Mouse (Mus musculus): ENCODE data around the gene Pfkfb3. TPM values are rescaled to one million over a fixed set of nuclear protein-coding genes. Genes with fewer than 3 reads are reported as not detected.
A peak's percentile ranks its signal among the peaks of the same experiment; 100 is the strongest.

Gene Pfkfb3
- polyA plus RNA-seq, 1 experiment from 2014 or later, result 14.8 TPM

DNA sequence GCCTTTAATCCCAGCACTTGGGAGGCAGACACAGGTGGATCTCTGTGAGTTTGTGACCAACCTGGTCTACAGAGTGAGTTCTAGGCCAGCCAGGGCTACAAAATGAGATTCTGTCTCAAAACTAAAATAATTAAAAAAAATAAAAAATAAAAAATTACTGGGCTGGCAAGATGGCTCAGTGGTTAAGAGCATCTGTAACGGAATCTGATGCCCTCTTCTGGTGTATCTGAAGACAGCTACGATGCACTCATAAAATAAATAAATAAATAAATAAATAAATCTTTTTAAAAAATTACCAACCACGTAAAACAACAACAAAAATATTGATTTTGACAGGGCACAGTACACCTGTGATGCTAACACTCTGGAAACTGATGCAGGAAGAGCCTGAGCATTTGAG is 13.0 kb upstream of the Pfkfb3 start:
- Histone ChIP-seq H3K36me3 (no peaks in the 10 kb centered on the region), H3K4me1 (replicated peaks) (no peaks in the 10 kb centered on the region), H3K27ac (no peak overlapping the region), H3K9me3 (no peaks in the 10 kb centered on the region), H3K4me3 (no peak overlapping the region), H3K27me3 (ENCODE audit: insufficient read depth, poor library complexity, severe bottlenecking) (no peaks in the 10 kb centered on the region)
- WGBS, result 84% methylated on average over 3 of the region's 3 CpGs
- no peak for DNase-seq (ENCODE audit: low spot score)

DNA sequence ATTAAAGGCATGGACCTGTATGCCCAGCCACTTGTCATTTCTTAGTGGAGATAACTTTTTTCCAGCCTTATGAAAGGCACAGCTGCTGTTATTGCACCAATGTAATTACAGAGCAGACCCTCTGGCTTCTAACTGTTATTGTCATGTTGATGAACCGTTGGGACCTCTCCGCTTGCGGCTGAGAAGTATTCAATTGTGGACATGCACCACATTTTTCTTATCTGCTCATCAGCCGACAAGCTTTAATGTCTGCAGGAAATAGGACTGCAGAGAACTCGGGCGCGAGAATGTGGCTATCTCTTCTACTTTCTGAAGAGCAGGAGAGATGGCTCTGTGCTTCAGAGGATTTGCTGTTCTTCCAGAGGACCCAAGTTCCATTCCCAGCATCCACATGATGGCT is 12.4 kb upstream of the Pfkfb3 start:
- H3K4me1 ChIP-seq (replicated peaks), result no peaks in the 10 kb centered on the region
- no peaks in the 10 kb centered on the region for H3K36me3 ChIP-seq
- H3K4me3 ChIP-seq, result no peak overlapping the region
- 75% methylated on average over 7 of the region's 7 CpGs for WGBS
- H3K9me3 ChIP-seq, result no peaks in the 10 kb centered on the region
- DNase-seq (ENCODE audit: low spot score), result no peak
- H3K27me3 ChIP-seq (ENCODE audit: insufficient read depth, poor library complexity, severe bottlenecking), result no peaks in the 10 kb centered on the region
- H3K27ac ChIP-seq, result no peak overlapping the region

DNA sequence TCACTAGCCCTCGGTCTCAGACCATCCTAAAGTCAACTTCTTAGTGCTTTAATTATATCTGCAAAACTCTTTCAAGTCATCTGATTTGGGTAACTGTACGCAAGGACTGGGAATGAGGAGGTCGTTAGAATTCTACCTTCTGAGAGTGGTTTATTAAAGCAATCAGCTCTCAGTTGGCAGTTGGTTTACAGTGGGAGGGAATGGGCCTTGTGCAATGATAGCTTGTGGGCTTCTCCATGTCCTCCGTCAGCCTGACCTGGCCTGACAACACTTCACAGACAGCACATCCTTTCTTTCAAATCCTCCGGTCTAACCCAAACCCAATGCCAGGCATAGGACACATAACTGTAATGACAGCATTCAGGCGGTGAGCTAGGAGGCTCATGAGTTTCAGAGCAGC is 10.9 kb upstream of the Pfkfb3 start:
- Histone ChIP-seq H3K9me3 (no peaks in the 10 kb centered on the region), H3K36me3 (no peaks in the 10 kb centered on the region), H3K4me3 (no peak overlapping the region), H3K4me1 (replicated peaks) (no peaks in the 10 kb centered on the region), H3K27ac (no peak overlapping the region), H3K27me3 (ENCODE audit: insufficient read depth, poor library complexity, severe bottlenecking) (no peaks in the 10 kb centered on the region)
- DNase-seq (ENCODE audit: low spot score), result no peak
- WGBS, result 90% methylated on average over 6 of the region's 6 CpGs

DNA sequence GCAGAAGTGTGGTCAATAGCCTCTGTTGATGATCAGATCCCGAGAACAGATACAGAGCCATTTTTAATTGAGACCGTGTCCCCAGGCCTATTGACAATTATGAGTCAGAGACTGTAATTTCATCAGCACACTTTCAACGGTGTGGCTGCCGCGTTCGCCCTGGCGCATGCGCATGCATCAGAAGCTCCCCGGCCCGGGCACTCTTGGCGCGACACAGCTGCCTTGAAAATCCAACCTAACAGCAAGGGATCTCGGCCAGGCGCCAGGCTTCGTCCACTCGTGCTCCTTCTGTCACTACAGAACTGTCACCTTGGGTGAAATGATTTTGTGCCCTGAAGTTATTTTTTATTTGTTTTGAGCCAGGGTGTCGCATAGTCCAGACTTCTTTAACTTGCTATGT is 9.4 kb upstream of the Pfkfb3 start:
- no peak for DNase-seq (ENCODE audit: low spot score)
- Histone ChIP-seq H3K27me3 (ENCODE audit: insufficient read depth, poor library complexity, severe bottlenecking) (no peaks in the 10 kb centered on the region), H3K4me1 (replicated peaks) (no peaks in the 10 kb centered on the region), H3K4me3 (no peak overlapping the region), H3K9me3 (no peaks in the 10 kb centered on the region), H3K36me3 (no peaks in the 10 kb centered on the region), H3K27ac (no peak overlapping the region)
- 92% methylated on average over 17 of the region's 17 CpGs for WGBS

DNA sequence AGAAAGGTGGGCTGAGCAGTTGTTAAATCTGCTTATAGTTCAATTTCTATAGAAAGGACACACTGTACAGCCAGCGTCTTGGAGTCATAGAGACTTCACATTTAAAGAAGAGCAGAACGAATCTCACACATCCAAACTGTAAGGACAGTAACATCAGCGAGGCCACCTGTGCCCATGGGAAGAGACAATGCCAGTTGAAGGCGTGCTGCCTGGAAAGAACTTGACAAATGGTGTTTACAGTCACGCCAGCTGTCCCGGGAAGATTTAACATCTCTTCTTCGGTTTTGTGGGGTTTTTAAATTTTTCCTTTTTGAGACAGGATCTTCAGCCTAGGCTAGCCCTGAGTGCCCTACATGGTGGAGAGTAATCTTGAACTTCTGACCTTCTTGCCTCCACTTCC is 4.8 kb upstream of the Pfkfb3 start:
- H3K36me3 ChIP-seq, result no peaks in the 10 kb centered on the region
- H3K27ac ChIP-seq, result no peak overlapping the region
- H3K27me3 ChIP-seq (ENCODE audit: insufficient read depth, poor library complexity, severe bottlenecking), result peaks cover 27% of the 10 kb centered on the region
- 89% methylated on average over 7 of the region's 7 CpGs for WGBS
- H3K9me3 ChIP-seq, result no peaks in the 10 kb centered on the region
- H3K4me1 ChIP-seq (replicated peaks), result peaks cover 5% of the 10 kb centered on the region
- DNase-seq (ENCODE audit: low spot score), result no peak
- H3K4me3 ChIP-seq, result no peak overlapping the region

DNA sequence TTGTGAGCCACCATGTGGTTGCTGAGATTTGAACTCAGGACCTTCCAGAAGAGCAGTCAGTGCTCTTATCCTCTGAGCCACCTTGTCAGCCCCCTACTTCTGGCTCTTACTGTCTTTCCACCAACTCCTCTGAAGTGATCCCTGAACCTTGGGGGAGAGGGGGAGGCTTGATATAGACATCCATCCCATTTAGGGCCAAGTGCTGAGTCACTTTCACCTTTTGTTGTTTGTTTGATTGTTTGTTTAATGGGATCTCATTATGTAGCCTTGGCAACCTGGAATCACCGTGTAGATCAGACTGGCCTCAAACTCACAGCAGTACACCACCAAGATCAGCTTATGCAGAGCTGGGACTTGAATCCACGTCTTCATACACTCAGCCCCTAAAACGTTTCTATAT is 3.4 kb upstream of the Pfkfb3 start:
- no peaks in the 10 kb centered on the region for H3K9me3 ChIP-seq

DNA sequence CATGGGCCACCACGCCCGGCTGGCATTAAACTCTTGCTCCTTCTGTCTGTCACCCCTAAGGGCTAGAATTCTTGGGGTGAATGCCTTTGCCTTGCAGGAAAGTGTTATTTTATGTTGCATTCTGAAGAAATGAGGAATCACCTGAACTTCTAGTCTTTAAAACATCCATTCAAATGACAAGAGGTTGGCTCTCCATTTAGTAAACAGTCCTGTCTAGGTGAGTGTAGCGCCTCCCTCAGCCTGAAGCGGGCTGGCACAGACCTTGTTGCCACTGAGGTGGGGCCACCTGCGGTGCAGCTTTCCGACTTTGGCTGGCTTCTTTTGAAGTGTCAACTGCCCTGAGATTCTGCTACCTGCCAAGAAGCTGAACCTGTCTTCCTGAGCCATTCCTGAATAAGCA is 1.4 kb upstream of the Pfkfb3 start:
- peaks cover 24% of the 10 kb centered on the region for H3K4me1 ChIP-seq (replicated peaks)
- 56% methylated on average over 6 of the region's 6 CpGs for whole genome bisulfite sequencing
- no peak overlapping the region for H3K27ac ChIP-seq
- no peaks in the 10 kb centered on the region for H3K9me3 ChIP-seq
- no peaks in the 10 kb centered on the region for H3K36me3 ChIP-seq
- peaks cover 48% of the 10 kb centered on the region for H3K27me3 ChIP-seq (ENCODE audit: insufficient read depth, poor library complexity, severe bottlenecking)
- H3K4me3 ChIP-seq, result no peak overlapping the region
- no peak for DNase-seq (ENCODE audit: low spot score)

More for the DNA sequence above, 3.4 kb upstream of the Pfkfb3 start:
- Histone ChIP-seq H3K27ac (no peak overlapping the region), H3K27me3 (ENCODE audit: insufficient read depth, poor library complexity, severe bottlenecking) (peaks cover 41% of the 10 kb centered on the region), H3K36me3 (no peaks in the 10 kb centered on the region), H3K4me1 (replicated peaks) (peaks cover 19% of the 10 kb centered on the region), H3K4me3 (no peak overlapping the region)
- WGBS, result 73% methylated on average over 3 of the region's 3 CpGs
- DNase-seq (ENCODE audit: low spot score), result no peak

DNA sequence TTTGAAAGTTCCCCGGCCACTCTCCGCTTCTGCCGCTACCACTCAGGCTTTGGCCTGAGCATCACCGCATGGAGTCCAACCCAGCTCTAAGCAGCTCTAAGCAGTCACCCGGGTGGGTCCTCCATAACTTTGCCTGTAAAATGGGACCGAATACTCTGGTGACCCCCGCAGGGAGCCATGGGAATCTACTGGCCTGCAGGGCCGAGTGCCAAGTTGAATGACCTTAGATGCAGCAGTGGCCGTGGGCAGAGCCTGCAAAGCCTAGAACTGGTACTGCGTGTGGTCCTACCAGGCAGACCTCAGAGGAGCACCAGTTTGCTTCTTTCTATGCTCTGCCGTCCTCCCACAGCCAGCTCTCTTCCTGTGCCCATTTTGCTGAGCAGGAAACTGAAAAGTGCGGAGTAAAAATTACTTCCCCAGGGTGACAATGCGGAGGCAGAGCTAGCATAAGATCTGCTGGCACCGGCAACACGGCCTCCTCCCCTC is 868 bp downstream of the Pfkfb3 start:
- peak overlapping the region; percentile 78; the same call in 1 of the 2 replicates for H3K27ac ChIP-seq
- WGBS, result 3% methylated on average over 15 of the region's 15 CpGs
- peaks cover 57% of the 10 kb centered on the region for H3K27me3 ChIP-seq (ENCODE audit: insufficient read depth, poor library complexity, severe bottlenecking)

DNA sequence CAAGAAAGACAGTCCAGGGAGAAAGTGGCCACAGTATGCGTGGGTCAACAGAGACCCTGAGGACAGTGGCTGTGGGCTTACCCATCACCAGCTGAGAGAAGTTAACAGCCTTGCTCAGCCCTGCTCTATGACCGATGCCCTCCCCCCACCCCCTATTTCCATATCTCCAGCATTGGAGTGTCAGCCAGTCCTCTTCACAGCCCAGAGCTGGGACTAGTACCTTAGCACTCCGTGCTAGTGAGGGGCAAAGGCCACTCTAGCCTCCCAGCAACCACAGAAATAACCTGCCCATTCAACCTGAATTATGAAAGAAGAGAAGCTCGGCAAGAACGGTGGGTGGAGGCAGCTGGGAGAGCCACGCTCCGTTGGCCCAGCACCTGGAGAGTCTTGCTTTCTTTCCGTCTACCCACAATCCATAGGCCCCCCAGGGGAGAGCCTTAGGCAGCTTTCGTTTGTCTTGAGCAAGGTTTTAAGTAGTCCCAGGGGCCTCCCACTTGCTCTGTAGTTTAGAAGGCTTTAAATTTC is 1.5 kb downstream of the Pfkfb3 start:
- Histone ChIP-seq H3K4me1 (replicated peaks) (peaks cover 24% of the 10 kb centered on the region), H3K27me3 (ENCODE audit: insufficient read depth, poor library complexity, severe bottlenecking) (peaks cover 57% of the 10 kb centered on the region), H3K36me3 (no peaks in the 10 kb centered on the region), H3K9me3 (no peaks in the 10 kb centered on the region), H3K27ac (no peak overlapping the region), H3K4me3 (peak overlapping the region; percentile 26; the same call in 1 of the 2 replicates)
- WGBS, result 6% methylated on average over 9 of the region's 9 CpGs
- DNase-seq (ENCODE audit: low spot score), result peak; percentile 9

More for the DNA sequence above, 868 bp downstream of the Pfkfb3 start:
- peak; percentile 36 for DNase-seq (ENCODE audit: low spot score)
- peaks cover 24% of the 10 kb centered on the region for H3K4me1 ChIP-seq (replicated peaks)
- H3K9me3 ChIP-seq, result no peaks in the 10 kb centered on the region
- no peaks in the 10 kb centered on the region for H3K36me3 ChIP-seq
- peak overlapping the region; percentile 67 for H3K4me3 ChIP-seq

DNA sequence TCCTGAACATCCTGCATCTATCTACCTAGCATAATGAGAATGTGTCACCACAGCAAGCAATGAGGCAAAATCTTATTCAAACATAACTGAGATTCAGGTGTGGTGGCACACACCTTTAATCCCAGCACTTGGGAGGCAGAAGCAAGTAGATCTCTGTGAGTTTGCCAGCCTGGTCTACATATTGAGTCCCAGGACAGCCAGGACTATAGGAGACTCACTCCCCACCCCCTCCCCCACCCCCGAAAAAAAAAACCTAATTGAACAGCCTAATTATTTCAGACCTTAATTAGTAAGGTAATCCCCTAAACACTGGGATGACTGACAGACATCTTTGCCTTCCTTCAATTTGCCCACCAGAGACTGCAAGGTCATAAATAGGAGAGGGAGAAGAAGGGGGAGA is 2.2 kb downstream of the Pfkfb3 start:
- Histone ChIP-seq H3K27ac (no peak overlapping the region), H3K27me3 (ENCODE audit: insufficient read depth, poor library complexity, severe bottlenecking) (peaks cover 57% of the 10 kb centered on the region), H3K36me3 (no peaks in the 10 kb centered on the region), H3K4me1 (replicated peaks) (peaks cover 24% of the 10 kb centered on the region), H3K9me3 (no peaks in the 10 kb centered on the region), H3K4me3 (no peak overlapping the region)
- no peak for DNase-seq (ENCODE audit: low spot score)
- 45% methylated on average over 1 of the region's 1 CpGs for WGBS

DNA sequence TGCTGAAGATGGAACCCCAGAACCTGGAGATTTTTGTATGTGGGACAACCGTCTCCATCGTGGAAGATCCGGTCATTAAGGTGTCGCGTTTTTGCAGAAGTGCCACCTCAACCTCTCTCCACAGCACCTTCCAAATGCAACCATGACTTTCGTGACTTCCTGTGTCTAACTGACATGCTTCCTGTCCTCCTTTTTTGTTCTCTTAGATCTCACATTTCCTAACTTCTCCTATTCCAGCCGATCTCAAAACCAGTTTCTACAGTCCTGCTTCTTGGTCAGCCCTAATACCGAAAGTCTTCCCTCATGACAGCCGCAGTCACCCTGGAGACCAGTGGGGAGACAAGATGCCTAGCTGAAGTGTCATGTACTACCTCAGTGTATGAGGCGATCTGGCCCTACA is 5.4 kb downstream of the Pfkfb3 start:
- 92% methylated on average over 10 of the region's 10 CpGs for WGBS
- Histone ChIP-seq H3K9me3 (no peaks in the 10 kb centered on the region), H3K4me3 (no peak overlapping the region), H3K4me1 (replicated peaks) (peaks cover 18% of the 10 kb centered on the region), H3K36me3 (no peaks in the 10 kb centered on the region), H3K27me3 (ENCODE audit: insufficient read depth, poor library complexity, severe bottlenecking) (peaks cover 29% of the 10 kb centered on the region), H3K27ac (no peak overlapping the region)
- no peak for DNase-seq (ENCODE audit: low spot score)

DNA sequence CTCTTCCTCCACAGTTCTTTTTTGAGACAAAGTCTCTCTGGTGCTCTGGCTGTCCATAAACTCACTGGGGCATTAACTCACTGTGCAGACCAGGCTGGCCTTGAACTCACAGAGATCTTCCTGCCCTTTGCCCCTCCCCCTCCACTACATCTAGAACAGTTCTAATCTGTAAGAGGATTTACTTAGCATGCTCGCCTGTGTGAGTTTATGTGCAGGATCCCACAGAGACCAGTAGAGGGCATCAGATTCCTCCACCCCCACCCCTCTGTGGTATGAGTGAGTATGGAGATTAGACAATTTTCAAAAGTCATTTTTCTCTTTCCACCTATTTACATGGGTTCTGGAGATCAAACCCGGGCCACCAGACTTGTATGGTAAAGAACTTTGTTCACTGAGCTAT is 6.3 kb downstream of the Pfkfb3 start:
- Histone ChIP-seq H3K4me1 (replicated peaks) (peaks cover 9% of the 10 kb centered on the region), H3K27ac (no peak overlapping the region), H3K4me3 (no peak overlapping the region), H3K36me3 (no peaks in the 10 kb centered on the region), H3K9me3 (no peaks in the 10 kb centered on the region), H3K27me3 (ENCODE audit: insufficient read depth, poor library complexity, severe bottlenecking) (peaks cover 20% of the 10 kb centered on the region)
- no peak for DNase-seq (ENCODE audit: low spot score)
- WGBS, result 65% methylated on average over 2 of the region's 2 CpGs

DNA sequence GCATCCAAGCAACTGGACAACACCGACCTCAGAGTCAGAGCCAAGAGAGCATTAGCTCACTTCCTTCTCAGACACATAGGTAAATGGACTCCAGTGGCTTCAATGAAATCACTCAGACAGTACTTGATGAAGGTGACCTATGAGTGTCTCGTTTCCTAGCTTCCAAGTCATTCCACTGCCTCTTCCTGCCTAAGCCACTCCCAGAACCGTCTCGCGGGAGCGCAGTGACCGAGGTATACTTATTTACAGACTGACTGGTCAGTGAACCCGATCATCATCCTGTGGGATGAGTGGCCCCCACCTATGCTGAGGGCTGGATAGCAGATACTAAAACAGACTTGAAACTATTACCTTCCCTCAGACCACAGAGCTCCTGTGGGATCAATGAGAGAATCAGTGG is 7.8 kb downstream of the Pfkfb3 start:
- Histone ChIP-seq H3K27ac (no peak overlapping the region), H3K27me3 (ENCODE audit: insufficient read depth, poor library complexity, severe bottlenecking) (peaks cover 9% of the 10 kb centered on the region; the same call in 1 of the 2 replicates), H3K36me3 (no peaks in the 10 kb centered on the region), H3K4me1 (replicated peaks) (no peaks in the 10 kb centered on the region), H3K4me3 (no peak overlapping the region), H3K9me3 (0 out of 2 replicates have a peak, but pooled peaks cover 2% of the 10 kb centered on the region)
- 85% methylated on average over 8 of the region's 8 CpGs for WGBS
- no peak for DNase-seq (ENCODE audit: low spot score)

DNA sequence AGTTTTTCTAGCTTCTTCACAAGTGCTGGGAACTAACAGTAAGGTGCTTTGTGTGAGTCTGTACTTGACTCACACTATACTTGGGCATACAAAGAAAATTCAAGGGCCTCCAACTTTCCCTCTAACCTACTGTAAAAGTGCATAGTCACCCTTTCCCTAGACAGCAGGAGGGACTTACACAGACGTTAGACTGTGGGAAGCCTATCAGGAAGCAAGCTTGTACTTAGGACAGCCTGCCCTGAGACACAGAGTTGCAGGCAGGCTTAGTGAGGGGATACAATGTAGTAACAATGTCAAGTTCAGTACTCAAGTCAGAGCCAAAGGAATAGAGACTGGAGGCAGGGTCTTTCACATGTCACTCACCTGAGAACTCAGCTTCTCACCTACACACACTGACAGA is 8.5 kb downstream of the Pfkfb3 start:
- Histone ChIP-seq H3K27me3 (ENCODE audit: insufficient read depth, poor library complexity, severe bottlenecking) (peaks cover 9% of the 10 kb centered on the region; the same call in 1 of the 2 replicates), H3K4me1 (replicated peaks) (no peaks in the 10 kb centered on the region), H3K36me3 (no peaks in the 10 kb centered on the region), H3K4me3 (no peak overlapping the region), H3K9me3 (0 out of 2 replicates have a peak, but pooled peaks cover 2% of the 10 kb centered on the region), H3K27ac (no peak overlapping the region)
- WGBS, result 59% methylated on average over 1 of the region's 1 CpGs
- DNase-seq (ENCODE audit: low spot score), result no peak
